Mouse (Mus musculus): ENCODE measurements around the gene Otud1.

DNA sequence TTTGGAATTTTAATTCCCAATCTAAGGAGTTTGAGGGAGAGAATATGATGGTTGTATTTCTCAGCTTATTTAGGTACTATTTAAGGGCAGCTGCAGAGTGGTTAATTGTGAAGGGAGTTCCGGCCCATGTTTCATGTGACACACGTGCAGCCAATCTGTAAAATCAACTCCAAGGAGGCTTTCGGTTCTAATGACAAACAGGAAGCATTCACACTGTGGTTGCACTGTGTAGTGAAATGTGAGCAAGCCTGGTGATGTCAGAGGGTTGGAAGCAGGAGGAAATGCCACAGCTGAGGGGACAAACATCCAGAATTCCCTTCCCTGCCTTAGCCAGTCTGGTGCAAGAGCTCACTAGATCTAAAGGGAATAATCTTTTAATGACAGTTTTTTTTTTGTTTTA is 8.3 kb downstream of the Otud1 start:
- TF ChIP-seq EP300 (IDR thresholded peaks at IDR 0.05; ENCODE audit: low read depth) (no peak), CTCF (IDR thresholded peaks at IDR 0.05; ENCODE audit: low read depth) (no peak)

Data from liver, postnatal 0 days (tissue).